Mouse (Mus musculus): ENCODE results near the gene Gnat1.
A peak's percentile ranks its signal among the peaks of the same experiment; 100 is the strongest.

Gnat1 gene

GRCm38 (mm10) chr9:107699376-107699980 lies 20.0 kb upstream of the Gnat1 start:
- no peak for DNase-seq

DNA sequence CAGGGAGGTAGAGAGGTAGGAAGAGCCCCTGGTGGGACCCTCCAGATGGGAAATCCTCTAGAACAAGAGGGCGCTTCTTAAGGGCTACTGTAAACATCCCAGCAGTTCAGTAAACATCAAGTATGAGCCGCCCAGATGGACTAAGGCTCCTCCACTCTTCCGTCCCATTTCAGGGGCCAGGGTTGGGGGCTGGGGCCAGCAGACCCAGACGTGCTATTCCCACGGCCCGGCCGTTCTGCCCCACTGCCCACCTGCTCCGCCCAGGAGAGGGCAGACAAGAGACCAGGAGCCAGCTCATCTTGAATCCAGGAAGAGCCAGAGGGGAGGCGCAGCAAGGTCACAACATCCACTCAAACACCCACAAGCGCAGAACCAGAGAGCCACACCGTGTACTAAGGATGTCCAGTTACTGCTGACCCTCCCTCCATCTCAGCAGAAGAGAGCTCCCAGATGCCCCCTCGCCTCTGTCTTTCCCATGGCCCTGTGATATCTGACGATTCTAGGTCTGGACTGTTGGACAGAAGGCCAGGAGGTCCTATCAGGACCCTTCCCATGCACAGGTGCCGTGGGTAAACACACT lies 19.2 kb upstream of the Gnat1 start:
- DNase-seq, result no peak

DNA sequence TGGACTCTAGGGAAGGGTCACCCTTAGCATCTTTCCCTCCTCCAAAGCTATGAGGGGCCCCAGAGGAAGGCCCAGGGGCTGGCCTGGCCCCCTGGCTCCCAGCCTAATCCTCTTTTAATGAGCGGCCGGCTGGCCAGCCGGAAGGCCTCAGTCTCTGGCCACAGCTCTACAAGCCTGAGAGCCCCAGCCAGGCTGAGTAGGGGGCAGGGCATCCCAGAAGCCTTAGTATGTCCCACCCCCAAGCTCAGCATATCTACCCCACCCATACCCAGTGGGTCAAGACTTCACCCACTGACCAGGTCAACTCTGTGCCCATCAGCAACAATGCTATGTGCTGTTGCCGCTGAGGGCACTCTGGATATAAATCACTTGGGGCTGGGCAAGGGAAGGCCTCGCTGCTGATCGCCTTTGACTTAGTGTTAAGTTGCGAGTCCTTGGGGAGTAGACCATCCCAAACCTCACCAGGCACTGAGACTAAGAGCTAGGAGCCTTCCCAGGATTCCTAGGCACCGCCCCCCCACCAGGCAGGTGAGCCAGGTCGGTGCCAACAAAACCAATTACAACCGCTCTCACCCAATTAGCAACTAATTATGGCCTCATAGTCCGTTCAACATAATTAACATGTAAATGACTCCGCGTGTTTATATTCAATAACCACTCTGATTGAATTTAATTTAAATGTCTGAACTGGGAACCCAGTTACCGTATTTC lies 18.5 kb upstream of the Gnat1 start:
- DNase-seq, result no peak

GRCm38 (mm10) chr9:107696845-107697610 lies 17.5 kb upstream of the Gnat1 start:
- no peak for DNase-seq

- no peak for DNase-seq
Observed at GRCm38 (mm10) chr9:107696106-107696479, 16.6 kb upstream of the Gnat1 start.

- no peak for DNase-seq
Observed at GRCm38 (mm10) chr9:107695441-107696105, 16.1 kb upstream of the Gnat1 start.

DNA sequence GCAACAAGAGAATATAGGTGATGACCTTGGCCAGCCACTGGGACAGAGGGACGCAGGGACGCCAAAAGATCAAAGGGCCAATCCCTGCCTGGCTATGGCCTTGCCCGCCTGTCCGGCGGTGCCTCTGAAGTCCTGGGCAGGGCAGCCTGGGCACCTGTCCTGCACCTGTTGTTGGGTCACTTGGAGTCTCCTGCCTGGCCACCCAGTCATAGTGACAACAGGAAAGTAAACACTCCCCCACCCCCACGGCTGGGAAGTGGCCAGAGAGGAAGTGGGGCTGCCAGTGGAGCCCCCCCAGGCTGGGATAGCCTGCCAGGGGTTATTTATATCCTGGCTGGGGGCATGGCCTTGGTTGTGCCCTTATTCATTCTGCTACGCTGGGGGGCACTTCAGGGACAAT lies 15.1 kb upstream of the Gnat1 start:
- no peak for DNase-seq

DNA sequence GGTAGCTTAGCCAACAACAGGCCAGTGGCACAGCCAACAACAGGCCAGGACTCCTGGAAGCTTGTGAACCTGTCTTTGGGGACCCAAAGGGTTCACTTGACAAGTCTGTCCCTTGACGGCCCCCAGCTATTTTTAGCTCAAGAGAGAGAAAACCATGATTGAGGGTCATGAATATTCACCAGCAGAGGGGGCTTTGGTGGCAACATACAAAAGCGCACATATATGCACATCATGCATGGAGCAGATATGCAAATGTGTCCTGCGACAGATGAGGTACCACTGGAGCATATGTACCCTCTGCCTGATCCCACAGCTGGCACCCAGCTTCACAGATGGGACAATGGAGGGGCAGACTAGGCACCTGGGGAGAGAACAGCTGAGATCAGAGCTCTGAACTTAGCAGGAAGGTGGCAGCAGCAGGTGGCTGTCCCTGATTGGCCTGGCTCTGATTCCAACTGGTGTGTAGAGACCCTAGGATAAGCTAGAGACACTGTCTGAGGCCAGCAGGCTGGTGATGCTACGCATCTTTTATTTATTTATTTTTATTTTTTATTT lies 14.0 kb upstream of the Gnat1 start:
- DNase-seq, result no peak

DNA sequence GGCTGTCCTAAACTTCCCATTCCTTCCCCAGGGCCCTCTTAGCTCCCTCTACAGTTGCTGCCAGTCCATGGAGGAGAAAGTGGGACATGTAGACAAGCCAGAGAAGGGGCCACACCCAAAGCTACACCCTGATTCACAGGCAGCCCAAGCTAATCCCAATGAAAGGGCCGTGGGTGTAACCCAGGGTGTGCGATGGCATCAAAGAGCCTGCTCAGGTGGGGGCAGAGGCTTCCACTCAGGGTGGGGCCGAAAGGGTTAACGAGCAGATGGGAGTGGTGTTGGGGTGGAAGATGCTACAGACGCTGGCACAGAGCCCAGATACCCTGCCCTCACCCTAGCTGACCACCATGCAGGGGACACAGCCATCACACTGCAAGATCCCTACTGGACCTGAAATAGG lies 13.3 kb upstream of the Gnat1 start:
- DNase-seq, result no peak

DNA sequence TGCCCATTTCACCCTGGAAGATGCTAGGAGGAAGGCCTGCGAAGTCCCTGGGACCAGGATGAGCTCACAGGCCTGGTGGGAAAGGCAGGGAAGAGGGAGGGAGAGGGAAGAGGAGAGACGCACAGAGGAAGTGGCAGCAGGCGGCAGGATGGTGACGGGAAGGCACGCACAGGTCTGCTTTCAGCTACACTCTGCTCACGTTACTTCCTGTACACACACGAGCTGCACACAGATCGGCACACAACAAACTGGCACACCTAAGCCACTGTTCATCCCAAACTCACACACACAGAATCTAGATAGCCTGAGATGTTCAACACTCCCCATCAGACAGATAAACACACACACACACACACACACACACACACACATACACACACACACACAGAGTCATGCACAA lies 10.9 kb upstream of the Gnat1 start:
- no peak for DNase-seq

- no peak for DNase-seq
Observed at GRCm38 (mm10) chr9:107688939-107689338, 9.4 kb upstream of the Gnat1 start.

DNA sequence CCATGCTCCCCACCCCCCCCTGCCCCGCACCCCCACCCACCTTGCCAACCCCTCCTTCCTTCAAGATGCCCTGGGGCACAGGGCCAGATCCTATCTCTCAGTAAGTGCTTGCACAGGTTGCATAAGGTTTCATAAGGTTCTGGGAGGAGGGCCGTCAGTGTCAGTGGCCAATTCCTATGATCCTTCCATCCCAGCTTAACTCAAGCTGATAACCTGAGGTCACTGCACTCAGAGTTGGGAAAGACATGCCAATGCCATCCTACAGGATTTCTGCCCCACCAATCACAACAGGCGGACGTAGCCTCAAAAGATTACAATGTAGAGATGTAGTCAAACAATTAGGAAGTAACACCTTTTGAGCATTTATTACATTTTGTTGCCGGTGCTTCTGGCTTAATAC lies 8.9 kb upstream of the Gnat1 start:
- DNase-seq, result no peak

DNA sequence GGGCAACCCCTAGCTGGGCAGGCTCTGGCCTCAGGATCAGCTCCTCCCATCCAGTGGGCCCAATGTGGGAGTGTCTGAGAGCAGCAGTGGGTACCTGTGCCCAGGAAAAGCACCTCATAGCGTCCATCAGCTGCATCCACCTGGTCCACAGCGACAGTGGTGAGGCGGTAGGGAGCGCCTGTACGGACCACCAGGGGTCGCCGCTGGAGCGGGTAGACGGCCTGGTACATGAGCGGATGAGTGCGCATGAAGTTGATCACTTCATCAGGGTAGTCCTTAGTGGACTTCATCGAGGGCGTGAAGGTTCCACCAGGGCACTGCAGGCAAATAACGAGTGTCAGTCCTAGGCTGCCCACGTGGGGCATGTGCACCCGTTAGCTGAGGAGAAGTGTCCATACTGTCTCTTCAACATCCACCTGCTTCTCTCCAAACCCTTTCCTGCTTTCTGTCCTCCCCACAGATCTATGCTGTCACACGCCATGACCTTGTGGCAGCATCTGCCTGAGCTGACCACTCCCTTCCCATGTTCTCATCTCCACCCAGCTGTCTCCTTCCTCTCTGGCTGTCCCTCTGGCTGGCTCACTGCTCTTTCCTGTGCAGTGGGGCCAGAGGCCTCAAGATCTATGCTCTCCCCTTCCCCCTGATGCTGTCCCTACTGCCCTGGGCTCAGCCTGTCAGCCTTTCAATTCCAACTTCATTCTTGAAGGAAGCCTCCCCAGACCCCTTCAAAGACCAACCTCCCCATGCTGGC lies 5.9 kb upstream of the Gnat1 start:
- DNase-seq, result peak; percentile 61

DNA sequence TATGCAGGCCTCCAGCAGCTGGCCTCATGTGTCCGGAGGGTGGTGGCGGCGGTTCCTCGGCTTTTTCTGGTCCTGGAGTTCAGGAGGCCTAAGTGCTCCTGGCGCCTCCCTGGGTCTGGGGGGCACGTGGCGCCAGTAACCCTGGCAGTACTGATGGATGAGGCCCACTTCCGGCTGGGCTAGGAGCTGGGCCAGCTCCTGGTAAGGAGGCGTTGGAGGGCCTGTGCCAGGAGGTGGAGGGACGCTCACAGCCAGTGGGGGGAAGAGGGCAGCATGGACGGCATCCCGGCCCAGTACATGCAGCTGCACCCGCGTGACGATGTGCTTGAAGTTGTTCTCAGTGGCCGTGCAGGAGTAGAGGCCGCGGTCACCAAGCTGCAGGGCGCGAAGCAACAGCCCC lies 2.9 kb upstream of the Gnat1 start:
- DNase-seq, result no peak

GRCm38 (mm10) chr9:107678861-107679260 lies 651 bp downstream of the Gnat1 start:
- no peak for DNase-seq

GRCm38 (mm10) chr9:107677819-107678526 lies 1.5 kb downstream of the Gnat1 start:
- DNase-seq, result peak; percentile 68

GRCm38 (mm10) chr9:107677091-107677784 lies 2.3 kb downstream of the Gnat1 start:
- DNase-seq, result peak; percentile 70

GRCm38 (mm10) chr9:107676302-107676701 lies 3.2 kb downstream of the Gnat1 start:
- DNase-seq, result no peak

DNA sequence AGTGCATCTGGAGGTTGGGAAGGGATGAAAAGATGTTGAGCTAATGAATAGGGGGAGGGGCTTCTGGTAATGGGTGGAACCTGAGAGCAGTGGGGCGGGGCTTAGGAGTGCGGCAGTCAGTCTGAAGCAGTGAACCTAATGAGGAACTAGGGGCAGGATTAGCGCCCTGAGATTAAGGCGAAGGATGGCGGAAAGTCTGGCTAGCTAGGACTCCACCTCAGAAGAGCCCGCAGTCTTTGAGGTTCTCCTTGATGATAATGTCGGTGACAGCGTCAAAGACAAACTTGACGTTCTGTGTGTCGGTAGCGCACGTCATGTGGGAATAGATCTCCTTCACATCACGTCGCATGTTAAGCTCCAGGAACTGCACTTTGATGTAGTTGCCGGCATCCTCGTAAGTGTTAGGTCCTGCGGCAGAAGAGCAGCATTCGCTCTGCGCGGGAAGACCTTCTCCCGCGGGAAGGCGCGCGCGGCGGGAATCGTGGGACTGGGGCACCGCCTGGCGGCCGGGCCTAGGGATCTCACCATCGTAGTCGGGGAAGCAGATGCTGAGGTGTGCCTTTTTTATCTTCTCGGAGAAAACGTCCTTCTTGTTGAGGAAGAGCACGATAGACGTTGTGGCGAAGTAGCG lies 3.7 kb downstream of the Gnat1 start:
- peak; percentile 61 for DNase-seq
